Mouse (Mus musculus): ENCODE results near the gene Tmem223. TPM values are rescaled to one million over a fixed set of nuclear protein-coding genes. Genes with fewer than 3 reads are reported as not detected.

The Tmem223 gene
- total and polyA plus RNA-seq, 3 experiments: 7.5 to 23.2 TPM; not detected in 1

DNA sequence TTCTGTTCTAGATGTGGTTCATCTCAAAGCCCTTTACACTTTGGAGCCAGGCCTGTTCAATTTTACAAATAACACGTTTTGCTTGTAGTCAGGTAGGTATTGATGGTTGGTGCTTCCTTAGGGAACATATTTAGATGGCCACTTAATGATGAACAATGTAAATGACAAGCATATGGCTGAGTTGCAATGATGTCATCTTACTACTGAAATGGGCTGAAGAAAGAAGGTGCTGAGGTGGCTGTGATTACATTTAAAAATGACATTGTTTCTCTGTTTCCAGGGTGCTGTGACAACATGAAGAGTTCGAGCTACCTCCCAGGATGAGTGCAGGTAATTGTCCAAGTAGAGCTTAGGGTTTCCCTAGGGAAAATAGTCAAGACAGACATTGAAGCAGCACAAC, 46.4 kb upstream of the Tmem223 start:
- H3K79me2 ChIP-seq (ENCODE audit: control insufficient read depth, insufficient read depth, low read length, poor library complexity): peaks cover 36% of the 10 kb centered on the region
- H3K4me3 ChIP-seq (ENCODE audit: control insufficient read depth in 1 of 2, insufficient read depth in 1 of 2, low read depth in 2 of 2, low read length in 2 of 2): peak overlapping the region; percentile 59 to 95
- H3K36me3 ChIP-seq (ENCODE audit: control insufficient read depth in 1 of 2, insufficient read depth in 2 of 2, low read length in 2 of 2): peaks cover 12 to 22% of the 10 kb centered on the region in 2 experiments
- DNase-seq (ENCODE audit: low read depth, low spot score): peak; percentile 57
- H3K27me3 ChIP-seq (ENCODE audit: control insufficient read depth in 1 of 2, insufficient read depth in 2 of 2, low read length in 2 of 2): no peaks in the 10 kb centered on the region
- H3K9ac ChIP-seq (ENCODE audit: control insufficient read depth, low read depth, low read length, poor library complexity, severe bottlenecking): peak overlapping the region; percentile 97
- peak; percentile 14; the same call in 1 of the 2 replicates for TF ChIP-seq POLR2AphosphoS2 (IDR thresholded peaks at IDR 0.05; ENCODE audit: low read length)
- TF ChIP-seq NELFE (IDR thresholded peaks at IDR 0.05; ENCODE audit: low read depth, low read length): 0 out of 2 replicates have a peak, but pooled peaks have one; percentile 9
- no peak for TF ChIP-seq UBTF (IDR thresholded peaks at IDR 0.05; ENCODE audit: borderline replicate concordance, insufficient read depth, low read depth, low read length)
- peak; percentile 1; the same call in 1 of the 2 replicates for TF ChIP-seq CHD1 (IDR thresholded peaks at IDR 0.05; ENCODE audit: low read depth, low read length)
- peak; percentile 27; the same call in 1 of the 2 replicates for TF ChIP-seq MXI1 (IDR thresholded peaks at IDR 0.05; ENCODE audit: low read depth, low read length)
- TF ChIP-seq ZMIZ1 (IDR thresholded peaks at IDR 0.05; ENCODE audit: low read depth, low read length): 0 out of 2 replicates have a peak, but pooled peaks have one; percentile 24
- no peak for TF ChIP-seq BHLHE40 (IDR thresholded peaks at IDR 0.05; ENCODE audit: borderline replicate concordance, low read depth, low read length)
- no peak for TF ChIP-seq CTCF (IDR thresholded peaks at IDR 0.05 in 2 of 3, conservative IDR thresholded peaks at IDR 0.05 in 1 of 3; ENCODE audit: control insufficient read depth in 1 of 3, insufficient read depth in 1 of 3, low read depth in 2 of 3, low read length in 3 of 3, poor library complexity in 1 of 3, severe bottlenecking in 1 of 3)
- peak; percentile 70; the same call in 1 of the 2 replicates for TF ChIP-seq POLR2AphosphoS5 (IDR thresholded peaks at IDR 0.05; ENCODE audit: borderline replicate concordance, low read depth, low read length)
- no peak for TF ChIP-seq TBP (IDR thresholded peaks at IDR 0.05; ENCODE audit: low read depth, low read length)
- no peak for TF ChIP-seq ZC3H11A (IDR thresholded peaks at IDR 0.05; ENCODE audit: low read depth, low read length)
- no peak for TF ChIP-seq CHD2 (IDR thresholded peaks at IDR 0.05; ENCODE audit: low read length)
- TF ChIP-seq SMC3 (IDR thresholded peaks at IDR 0.05; ENCODE audit: low read depth, low read length): peak; percentile 10; the same call in 1 of the 2 replicates
- TF ChIP-seq USF2 (IDR thresholded peaks at IDR 0.05; ENCODE audit: borderline replicate concordance in 1 of 2, insufficient read depth in 1 of 2, low read depth in 1 of 2, low read length in 2 of 2): no peak
- no peak for TF ChIP-seq MAX (IDR thresholded peaks at IDR 0.05; ENCODE audit: low read length)
- TF ChIP-seq MAZ (IDR thresholded peaks at IDR 0.05; ENCODE audit: low read depth, low read length): no peak
- TF ChIP-seq HCFC1 (IDR thresholded peaks at IDR 0.05; ENCODE audit: low read depth, low read length): 0 out of 2 replicates have a peak, but pooled peaks have one; percentile 19
- TF ChIP-seq KAT2A (conservative IDR thresholded peaks at IDR 0.05; ENCODE audit: low read depth, low read length): no peak
- no peak for TF ChIP-seq TAL1 (IDR thresholded peaks at IDR 0.05; ENCODE audit: low read length)
- H3K27ac ChIP-seq (ENCODE audit: control insufficient read depth, low read depth, low read length): peak overlapping the region; percentile 97
- H3K9me3 ChIP-seq (replicated peaks; ENCODE audit: insufficient read depth, low read length): no peaks in the 10 kb centered on the region
- peaks cover 0 to 7% of the 10 kb centered on the region in 2 experiments; a peak in 1 of 4 replicates for H3K4me1 ChIP-seq (ENCODE audit: control insufficient read depth in 1 of 2, insufficient read depth in 2 of 2, low read length in 2 of 2)

DNA sequence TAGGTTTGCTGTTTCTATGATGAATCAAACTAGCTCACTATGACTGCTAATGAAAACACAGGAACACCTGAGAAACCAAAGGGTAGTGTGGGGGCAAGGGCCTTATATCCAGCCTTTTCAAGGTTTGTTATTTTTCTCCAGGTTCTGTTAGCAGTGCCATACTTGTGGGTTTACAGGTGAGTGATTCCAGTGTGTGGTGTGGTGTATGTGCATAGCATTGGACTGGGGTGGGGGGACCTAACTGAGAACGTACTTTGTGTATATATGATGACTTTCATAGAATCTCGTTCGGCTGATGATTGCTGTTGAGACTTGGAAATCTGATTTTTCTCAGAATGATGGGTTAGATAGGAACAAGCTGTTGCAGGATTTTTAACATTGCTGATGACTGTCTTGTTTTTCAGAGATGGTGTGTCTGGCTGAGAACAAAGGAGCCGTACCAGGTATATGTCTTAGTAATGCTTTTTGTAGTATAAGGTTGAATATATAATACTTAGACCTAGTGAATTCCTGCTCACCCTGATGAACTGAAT, 45.6 kb upstream of the Tmem223 start:
- H3K27me3 ChIP-seq (ENCODE audit: control insufficient read depth in 1 of 2, insufficient read depth in 2 of 2, low read length in 2 of 2): no peaks in the 10 kb centered on the region
- H3K36me3 ChIP-seq (ENCODE audit: control insufficient read depth in 1 of 2, insufficient read depth in 2 of 2, low read length in 2 of 2): peaks cover 12 to 22% of the 10 kb centered on the region in 2 experiments
- DNase-seq (ENCODE audit: low read depth, low spot score): no peak
- peak overlapping the region; percentile 59 to 95 for H3K4me3 ChIP-seq (ENCODE audit: control insufficient read depth in 1 of 2, insufficient read depth in 1 of 2, low read depth in 2 of 2, low read length in 2 of 2)
- no peaks in the 10 kb centered on the region for H3K9me3 ChIP-seq (replicated peaks; ENCODE audit: insufficient read depth, low read length)
- H3K4me1 ChIP-seq (ENCODE audit: control insufficient read depth in 1 of 2, insufficient read depth in 2 of 2, low read length in 2 of 2): peaks cover 0 to 7% of the 10 kb centered on the region in 2 experiments; a peak in 1 of 4 replicates
- peaks cover 36% of the 10 kb centered on the region for H3K79me2 ChIP-seq (ENCODE audit: control insufficient read depth, insufficient read depth, low read length, poor library complexity)
- H3K9ac ChIP-seq (ENCODE audit: control insufficient read depth, low read depth, low read length, poor library complexity, severe bottlenecking): peak overlapping the region; percentile 97
- peak overlapping the region; percentile 97 for H3K27ac ChIP-seq (ENCODE audit: control insufficient read depth, low read depth, low read length)
- TF ChIP-seq RCOR1 (IDR thresholded peaks at IDR 0.05; ENCODE audit: low read depth, low read length) (peak; percentile 22; the same call in 1 of the 2 replicates), POLR2AphosphoS2 (IDR thresholded peaks at IDR 0.05; ENCODE audit: low read length) (peak; percentile 9; the same call in 1 of the 2 replicates), USF2 (IDR thresholded peaks at IDR 0.05; ENCODE audit: borderline replicate concordance in 1 of 2, insufficient read depth in 1 of 2, low read depth in 1 of 2, low read length in 2 of 2) (no peak), BHLHE40 (IDR thresholded peaks at IDR 0.05; ENCODE audit: borderline replicate concordance, low read depth, low read length) (no peak), ZC3H11A (IDR thresholded peaks at IDR 0.05; ENCODE audit: low read depth, low read length) (no peak), ELF1 (IDR thresholded peaks at IDR 0.05; ENCODE audit: low read depth, low read length) (no peak), CHD1 (IDR thresholded peaks at IDR 0.05; ENCODE audit: low read depth, low read length) (peak; percentile 95; the same call in 1 of the 2 replicates), GABPA (IDR thresholded peaks at IDR 0.05; ENCODE audit: low read depth, low read length) (no peak), MXI1 (IDR thresholded peaks at IDR 0.05; ENCODE audit: low read depth, low read length) (no peak), MAFK (IDR thresholded peaks at IDR 0.05; ENCODE audit: borderline replicate concordance, low read depth, low read length) (peak; percentile 41; the same call in 1 of the 2 replicates), GATA1 (IDR thresholded peaks at IDR 0.05; ENCODE audit: low read depth, low read length) (no peak), EP300 (IDR thresholded peaks at IDR 0.05; ENCODE audit: low read depth in 1 of 2, low read length in 2 of 2) (0 out of 4 replicates have a peak, but pooled peaks of 1 of the 2 experiments have one; percentile 14), TCF12 (IDR thresholded peaks at IDR 0.05; ENCODE audit: low read depth, low read length) (no peak), MYB (IDR thresholded peaks at IDR 0.05; ENCODE audit: low read depth, low read length) (peak; percentile 41; the same call in 1 of the 2 replicates), KAT2A (conservative IDR thresholded peaks at IDR 0.05; ENCODE audit: low read depth, low read length) (no peak; the same call in 1 of the 2 replicates), SIN3A (IDR thresholded peaks at IDR 0.05; ENCODE audit: low read length) (0 out of 2 replicates have a peak, but pooled peaks have one; percentile 19), USF1 (IDR thresholded peaks at IDR 0.05; ENCODE audit: low read depth, low read length) (no peak)

All from MEL (cell line).